Mouse (Mus musculus) cerebellum, adult (tissue): ENCODE measurements at regions not wholly inside any gene's neighbourhood (a gene's known extent, or its start where the extent isn't known, plus 50 kb on each side); places are given as distances from the start of the nearest gene placed in this dataset.
"Not testable (repeated sequence)": the region's sequence is repeated elsewhere in the genome, so short reads cannot be mapped to it uniquely, and the experiment has no call there.

Experiments used
- ATAC-seq: cut with Nextera tagmentation; 2 replicates; pipeline ENCODE4 v1.9.2; 2017; ENCODE audit warnings: mild to moderate bottlenecking, moderate library complexity, mixed read lengths; ENCODE audit not compliant: insufficient number of reproducible peaks, low FRiP score, low TSS enrichment

GRCm38 (mm10) chr1:18058211-18058971 lies 87.3 kb downstream of the Crisp4 start:
- ATAC-seq: peak; percentile 49; the same call in 1 of the 2 replicates

- ATAC-seq: peak; percentile 45; the same call in 1 of the 2 replicates
These were observed 88.0 kb downstream of the Crisp4 start for GRCm38 (mm10) chr1:18057646-18058210.

GRCm38 (mm10) chr1:18057003-18057402 lies 88.7 kb downstream of the Crisp4 start:
- ATAC-seq: not testable (repeated sequence)

GRCm38 (mm10) chr1:18030226-18030625 lies 115.5 kb downstream of the Crisp4 start:
- ATAC-seq: no peak

GRCm38 (mm10) chr1:18012941-18013340 lies 132.8 kb downstream of the Crisp4 start:
- not testable (repeated sequence) for ATAC-seq

- peak; percentile 56; the same call in 1 of the 2 replicates for ATAC-seq
These were observed 165.1 kb downstream of the Crisp4 start for GRCm38 (mm10) chr1:17980604-17981003.

GRCm38 (mm10) chr1:17978086-17978485 lies 167.6 kb downstream of the Crisp4 start:
- no peak for ATAC-seq

GRCm38 (mm10) chr1:17956881-17957280 lies 188.8 kb downstream of the Crisp4 start:
- ATAC-seq: not testable (repeated sequence)

GRCm38 (mm10) chr1:17932108-17932810 lies 213.4 kb downstream of the Crisp4 start:
- not testable (repeated sequence) for ATAC-seq
